Mouse (Mus musculus): ENCODE results near the gene Sycp2l.
"Not testable (repeated sequence)": the region's sequence is repeated elsewhere in the genome, so short reads cannot be mapped to it uniquely, and the experiment has no call there.

The Sycp2l gene

DNA sequence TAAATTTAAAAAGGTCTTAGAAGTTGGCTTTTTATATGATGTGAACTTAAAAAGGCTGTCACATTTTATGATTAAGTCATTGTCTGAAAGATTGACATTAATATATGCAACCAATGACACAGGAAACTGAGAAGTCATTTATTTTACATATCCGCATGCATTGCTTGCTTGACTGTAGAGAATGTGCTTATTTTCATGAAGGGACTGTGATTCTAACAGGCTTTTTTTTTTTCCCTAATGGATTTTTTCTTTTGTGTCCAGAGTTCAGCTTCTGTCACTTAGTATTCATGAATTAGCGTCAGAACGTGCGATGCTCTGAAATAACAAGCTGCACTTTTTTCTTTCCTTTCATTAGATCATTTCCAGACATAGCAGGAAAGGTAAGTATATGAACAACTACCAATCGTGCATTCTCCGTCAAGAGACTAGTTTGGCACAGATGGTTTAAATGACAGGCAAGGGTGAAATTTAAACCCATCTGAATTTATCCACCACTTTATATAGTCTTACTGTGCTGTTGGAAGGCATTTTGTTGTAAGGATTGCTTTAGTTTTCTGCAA is 9.6 kb downstream of the Sycp2l start:
- DNase-seq (ENCODE audit: low read depth, low spot score) = no peak

DNA sequence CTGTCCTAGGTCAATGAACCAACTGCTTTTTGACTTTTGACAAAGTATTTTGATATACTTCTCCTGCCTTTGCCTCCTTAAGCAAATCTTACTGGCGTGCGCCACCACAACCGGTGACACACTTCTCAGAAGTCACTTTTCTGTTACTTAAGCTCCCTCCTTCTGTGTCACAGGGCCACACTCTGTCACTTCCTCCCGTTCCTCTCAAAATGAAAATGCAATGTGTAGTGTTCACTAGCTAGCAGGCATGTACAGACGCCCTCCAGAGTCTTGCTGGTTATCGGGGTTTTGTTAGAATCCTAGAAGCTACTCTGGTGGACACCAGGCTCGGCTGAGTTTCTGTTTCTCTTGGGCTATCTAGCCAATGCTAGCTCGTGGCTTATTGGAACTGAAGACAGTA is 14.2 kb downstream of the Sycp2l start:
- no peak for DNase-seq (ENCODE audit: low read depth, low spot score)

DNA sequence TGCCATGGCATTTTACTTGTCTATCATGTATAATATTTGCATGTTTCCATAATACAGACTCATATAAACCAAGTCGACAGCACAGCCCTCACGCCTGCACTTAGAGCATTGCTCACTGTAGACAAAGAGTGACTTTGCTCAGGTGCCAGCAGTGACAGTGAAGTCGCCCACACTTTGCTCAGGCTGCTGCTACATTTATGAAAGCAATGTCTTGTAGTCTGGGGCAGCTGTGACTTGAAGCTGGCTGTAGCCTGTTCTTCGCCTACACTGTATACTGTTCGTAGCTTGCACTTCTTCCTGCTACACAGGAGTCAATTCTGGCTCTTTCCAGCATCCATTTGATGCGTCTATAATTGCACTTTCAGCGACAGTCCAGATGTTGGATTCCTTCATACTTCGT is 15.0 kb downstream of the Sycp2l start:
- no peak for DNase-seq (ENCODE audit: low read depth, low spot score)

DNA sequence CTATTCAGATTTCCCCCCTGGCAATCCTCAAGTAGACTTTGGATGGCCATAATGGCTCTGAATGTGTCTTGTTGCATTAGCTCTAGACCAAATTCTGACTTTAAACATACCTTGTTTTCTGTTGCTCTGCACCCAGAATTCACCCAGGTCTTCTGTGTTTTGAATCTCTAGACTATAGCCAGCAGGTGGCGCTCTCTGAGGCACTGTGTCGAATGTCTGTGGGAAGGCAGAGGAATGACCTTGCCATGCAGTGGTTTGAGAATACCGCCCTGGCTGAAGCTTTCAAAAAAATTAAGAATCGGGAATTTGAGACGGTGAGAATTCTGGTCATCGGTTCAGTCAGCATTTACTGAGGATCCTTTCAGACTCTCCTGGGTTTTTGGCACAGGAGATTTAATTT is 20.8 kb downstream of the Sycp2l start:
- peak; percentile 76 for DNase-seq (ENCODE audit: low read depth, low spot score)

DNA sequence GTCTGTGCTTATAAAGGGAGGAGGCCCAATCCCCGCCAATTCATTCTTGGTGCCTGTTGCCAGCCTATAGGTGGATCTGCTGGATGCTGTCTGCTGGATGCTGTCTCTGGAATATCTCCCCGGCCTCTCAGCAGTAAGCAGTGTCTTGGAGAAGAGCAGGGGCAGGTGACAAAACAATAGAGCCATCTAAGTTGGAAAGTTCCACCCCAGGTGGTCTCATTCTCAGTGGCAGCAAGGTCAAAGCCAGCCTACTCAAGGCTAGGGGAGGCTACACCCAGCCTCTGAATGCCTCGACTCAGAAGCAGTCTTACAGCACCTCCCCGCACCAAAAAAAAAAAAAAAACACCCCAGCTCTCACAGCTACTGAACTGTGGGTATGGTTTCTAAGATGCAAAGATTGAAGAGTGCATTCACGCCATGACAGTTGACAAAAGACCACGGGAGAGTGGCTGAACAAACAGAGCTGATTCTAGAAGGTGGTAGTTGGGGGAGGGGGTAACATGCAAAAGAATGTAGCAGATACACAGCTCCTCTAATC is 31.4 kb downstream of the Sycp2l start:
- DNase-seq (ENCODE audit: low read depth, low spot score) = no peak

DNA sequence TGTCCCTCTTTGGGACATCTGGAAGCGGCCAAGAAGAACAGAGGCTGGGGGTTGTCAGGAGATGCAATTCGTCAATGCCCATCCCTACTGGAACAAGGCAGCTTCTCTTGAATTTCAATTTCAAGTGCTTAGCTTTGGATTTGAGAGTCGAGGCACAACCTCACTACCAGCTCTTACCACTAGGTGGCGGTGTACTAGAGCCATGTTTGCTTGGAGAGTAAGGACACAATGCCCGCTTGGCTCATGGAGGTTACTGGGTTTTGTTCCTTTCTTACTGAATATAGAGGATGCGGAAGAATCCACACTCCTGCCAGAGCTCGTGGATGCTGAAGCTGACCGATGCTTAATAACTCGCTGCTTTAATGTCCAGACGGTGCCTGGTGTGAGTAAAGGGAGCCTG is 32.2 kb downstream of the Sycp2l start:
- peak; percentile 60 for DNase-seq (ENCODE audit: low read depth, low spot score)

DNA sequence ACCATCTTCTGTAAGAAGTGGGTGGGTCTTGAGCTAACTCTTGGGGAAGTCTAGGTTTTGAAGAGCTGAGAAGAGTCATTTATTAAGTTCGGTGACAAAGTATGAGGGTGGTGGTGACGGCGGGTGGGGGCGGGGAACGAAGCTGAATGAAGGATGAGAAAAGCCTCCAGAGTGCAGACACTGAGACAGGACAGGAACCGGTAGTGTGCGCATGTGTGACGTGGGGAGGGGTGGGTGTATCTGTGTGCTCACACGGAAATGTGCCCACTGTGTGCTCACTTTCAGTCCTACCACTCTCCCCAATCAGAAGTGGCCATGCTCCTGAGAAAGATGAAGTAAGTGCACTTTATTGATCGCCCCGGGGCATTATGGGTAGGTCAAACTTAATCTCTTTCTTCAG is 39.0 kb downstream of the Sycp2l start:
- no peak for DNase-seq (ENCODE audit: low read depth, low spot score)

DNA sequence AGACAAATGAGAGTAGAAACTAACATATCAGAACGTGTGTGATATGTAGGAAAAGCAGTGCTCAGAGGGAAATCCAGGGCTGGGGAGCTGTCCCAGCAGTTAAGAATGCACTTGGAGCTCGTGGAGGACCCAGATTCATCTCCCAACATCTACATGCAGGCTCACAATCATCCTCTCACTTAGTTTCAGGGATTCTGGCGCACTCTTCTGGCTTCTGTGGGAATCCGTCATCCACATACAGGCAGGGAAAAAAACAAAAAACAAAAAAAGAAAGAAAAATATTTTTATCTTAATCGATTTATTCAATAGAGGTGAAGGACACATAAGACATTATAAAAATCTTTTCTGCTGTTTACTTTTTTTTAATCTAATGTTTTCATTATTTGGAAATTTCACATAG is 44.3 kb downstream of the Sycp2l start:
- DNase-seq (ENCODE audit: low read depth, low spot score) = no peak

DNA sequence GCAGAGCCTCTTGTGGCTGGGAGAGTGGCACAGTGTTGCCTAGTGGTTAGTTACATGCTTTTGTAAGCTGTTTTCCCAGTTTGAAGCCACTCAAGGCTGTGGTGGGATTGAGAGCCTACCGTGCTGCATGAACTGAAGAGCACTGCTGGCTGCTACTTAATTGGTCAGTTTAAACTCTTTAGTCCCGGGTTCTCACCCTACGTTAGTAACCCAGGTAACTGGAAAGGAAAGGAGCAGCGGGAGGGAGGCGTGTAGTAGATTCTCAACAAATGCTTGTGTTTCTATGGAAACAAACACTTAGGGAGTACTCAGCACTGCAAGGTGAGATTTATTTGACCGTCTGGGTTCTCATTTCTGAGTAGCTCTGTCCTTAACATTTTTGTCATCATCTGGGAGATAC is 73.8 kb downstream of the Sycp2l start:
- DNase-seq (ENCODE audit: low read depth, low spot score) = no peak

DNA sequence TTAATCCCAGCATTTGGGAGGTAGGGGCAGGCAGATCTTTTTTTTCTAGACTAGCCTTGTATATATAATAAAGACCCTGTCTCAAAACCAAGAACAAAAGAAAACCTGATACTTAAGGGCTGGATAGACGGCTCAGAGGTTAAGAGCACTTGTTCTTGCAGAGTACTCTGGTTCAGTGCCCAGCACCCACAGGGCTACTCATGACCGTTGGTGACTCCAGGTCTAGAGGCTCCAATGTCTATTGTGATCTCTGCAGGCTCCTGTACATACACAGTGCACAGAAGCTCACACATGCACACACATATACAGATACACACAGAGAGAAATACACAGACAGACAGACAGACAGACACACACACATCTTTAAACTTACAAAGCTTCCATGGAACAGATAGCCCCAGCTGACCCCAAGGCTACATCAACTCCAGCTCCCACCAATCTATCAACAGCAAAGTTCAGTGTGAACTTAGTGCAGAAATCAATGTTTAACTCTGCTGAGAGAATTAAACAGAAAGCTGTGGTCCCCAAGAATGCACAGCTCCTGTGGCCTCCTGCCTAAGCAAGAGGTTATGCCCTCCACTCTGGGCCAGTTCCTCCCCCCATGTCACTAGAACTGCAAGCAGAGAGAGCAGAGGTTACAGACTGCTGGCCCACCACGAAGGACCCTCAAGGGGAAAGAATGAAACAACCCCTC is 81.7 kb downstream of the Sycp2l start:
- DNase-seq (ENCODE audit: low read depth, low spot score) = no peak

DNA sequence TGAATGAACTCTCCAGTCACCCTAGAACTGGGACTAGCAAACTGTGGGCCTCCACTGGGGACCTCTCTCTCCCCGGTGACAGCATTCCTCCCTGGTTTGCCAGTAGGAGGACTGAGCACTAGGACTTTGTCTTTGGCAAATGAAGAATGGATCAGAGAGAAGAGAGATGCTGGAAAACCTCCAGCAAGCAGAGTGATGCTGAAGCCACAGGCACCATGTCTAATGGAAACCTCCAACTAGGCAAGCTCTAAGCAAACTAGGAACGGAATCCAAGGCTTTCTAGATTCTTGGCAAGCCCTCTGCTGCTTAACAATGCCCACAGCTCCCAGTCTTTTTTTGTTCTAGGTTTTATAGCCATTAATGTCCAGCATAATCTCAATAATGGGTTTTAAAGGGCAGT is 86.8 kb downstream of the Sycp2l start:
- no peak for DNase-seq (ENCODE audit: low read depth, low spot score)

DNA sequence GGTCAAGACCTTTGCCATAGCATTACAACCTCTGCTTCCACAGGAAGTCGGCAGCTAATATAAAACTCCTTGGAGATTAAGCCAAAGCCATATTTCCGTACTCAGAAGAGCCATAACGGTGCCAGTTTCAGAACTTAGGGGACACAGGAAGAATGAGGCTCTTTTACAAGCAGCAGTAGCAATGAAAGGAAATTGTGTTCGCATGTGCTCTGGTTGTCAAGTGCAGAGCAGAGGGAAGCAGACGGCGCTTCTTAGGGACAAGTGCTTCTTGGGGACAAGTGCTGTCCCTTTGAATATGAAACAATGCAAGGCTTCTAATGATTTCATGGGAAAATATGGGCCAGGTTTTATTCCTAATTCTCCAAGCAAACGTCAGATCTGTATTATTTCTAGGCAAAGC is 89.2 kb downstream of the Sycp2l start:
- no peak for DNase-seq (ENCODE audit: low read depth, low spot score)

DNA sequence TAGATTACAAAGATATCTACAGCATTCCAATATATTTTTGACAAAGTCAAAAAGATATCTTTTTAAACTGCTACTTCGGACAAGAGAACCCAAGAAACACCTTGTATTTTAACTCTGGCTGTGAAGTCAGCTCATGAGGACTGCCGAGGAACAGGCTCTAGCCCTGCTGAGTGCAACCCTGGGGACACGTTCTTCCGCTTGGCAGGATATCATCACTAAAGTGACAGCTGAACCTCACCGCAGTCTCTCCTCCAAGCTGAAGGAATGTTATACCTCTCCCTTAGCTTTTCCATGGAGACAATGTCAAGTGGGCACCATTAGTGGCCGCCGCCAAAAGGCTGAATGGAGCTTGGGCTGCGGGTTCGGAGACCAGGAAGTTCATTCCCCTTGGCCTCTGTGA is 89.6 kb downstream of the Sycp2l start:
- DNase-seq (ENCODE audit: low read depth, low spot score) = no peak

DNA sequence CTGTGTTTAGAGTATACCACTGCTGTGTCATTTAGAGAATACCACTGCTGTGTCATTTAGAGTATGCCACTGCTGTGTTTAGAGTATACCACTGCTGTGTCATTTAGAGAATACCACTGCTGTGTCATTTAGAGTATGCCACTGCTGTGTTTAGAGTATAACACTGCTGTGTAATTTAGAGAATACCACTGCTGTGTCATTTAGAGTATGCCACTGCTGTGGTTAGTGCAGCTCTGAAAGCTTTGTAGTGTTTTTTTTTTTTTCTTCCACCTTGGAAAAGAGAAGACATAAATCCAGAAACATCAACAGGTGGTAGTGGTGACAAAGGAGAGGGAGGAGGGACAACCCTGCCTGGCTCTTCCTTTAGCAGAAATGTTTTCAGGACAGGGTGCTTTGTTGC is 91.5 kb downstream of the Sycp2l start:
- DNase-seq (ENCODE audit: low read depth, low spot score) = not testable (repeated sequence)

DNA sequence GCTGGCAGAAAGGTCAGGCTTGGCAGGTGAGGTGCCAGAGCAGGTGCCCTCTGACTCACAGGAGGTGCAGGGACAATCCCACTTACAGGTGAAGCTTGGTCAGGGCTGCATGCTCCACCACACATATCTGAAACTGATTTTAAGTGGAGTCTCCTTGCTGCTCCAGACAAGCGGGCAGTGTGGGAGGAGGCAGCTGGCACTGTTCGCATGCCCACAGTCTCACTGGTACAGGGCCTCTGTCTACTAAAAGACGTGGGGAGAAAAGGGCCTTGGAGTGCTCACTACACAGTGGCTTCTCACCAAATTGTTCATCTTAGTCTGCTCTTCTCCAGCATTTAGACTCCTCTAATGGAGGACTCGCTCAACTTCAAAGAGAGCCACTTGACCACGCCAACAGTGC is 92.1 kb downstream of the Sycp2l start:
- DNase-seq (ENCODE audit: low read depth, low spot score) = no peak

DNA sequence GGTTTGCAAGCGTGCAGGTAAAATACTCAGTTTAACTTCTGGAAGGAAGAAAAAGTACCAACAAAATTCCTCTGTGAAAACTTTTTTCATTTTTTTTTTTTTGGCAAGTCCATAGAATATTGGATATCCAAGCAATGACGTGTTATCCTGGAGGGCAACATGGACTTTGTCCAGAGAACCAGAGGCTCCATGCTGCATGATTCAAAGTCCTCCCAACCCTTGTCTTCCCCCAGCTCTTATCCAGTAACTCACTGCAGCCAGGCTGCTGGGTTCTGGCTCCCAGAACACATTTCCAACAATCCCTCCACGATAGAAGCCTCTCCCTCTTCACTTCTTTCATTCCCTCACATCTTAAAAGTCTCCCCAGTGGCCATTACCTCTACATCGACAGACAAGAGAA is 97.2 kb downstream of the Sycp2l start:
- DNase-seq (ENCODE audit: low read depth, low spot score) = no peak

DNA sequence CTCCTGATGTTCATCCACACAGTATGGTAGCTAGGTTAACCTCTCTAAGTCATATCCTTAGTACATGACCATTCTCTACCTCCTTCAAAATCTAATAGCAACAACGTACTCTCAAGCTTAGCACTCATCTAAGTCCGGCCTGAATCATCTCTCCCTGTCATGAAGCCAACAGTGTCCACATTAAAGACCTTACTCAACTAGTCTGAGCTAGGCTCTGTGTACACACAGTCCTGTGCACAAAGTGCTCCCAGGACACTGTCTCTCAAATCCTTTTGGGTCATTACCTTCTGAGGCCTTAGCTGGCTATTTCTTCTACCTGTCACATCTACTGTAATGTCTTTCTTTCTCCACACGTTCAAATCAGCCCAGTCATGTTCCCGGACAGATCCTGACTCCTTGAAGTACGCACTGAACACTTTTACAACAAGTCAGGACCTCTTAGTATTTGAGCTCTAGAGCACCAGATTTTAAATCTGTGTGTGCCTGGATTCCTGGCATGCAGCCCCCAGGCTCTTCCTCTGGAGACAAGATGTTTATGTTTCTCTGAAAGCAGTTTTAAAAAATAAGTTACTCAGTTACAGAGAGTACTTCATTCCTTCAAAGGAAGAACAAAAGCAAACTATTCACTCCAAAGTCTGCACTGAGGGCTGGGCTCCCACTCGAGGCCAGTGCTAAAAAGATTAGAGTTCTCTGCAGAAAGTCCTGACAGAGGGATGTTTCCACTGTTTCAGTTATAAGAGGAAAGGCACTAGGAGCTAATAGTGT is 98.6 kb downstream of the Sycp2l start:
- DNase-seq (ENCODE audit: low read depth, low spot score) = no peak

DNA sequence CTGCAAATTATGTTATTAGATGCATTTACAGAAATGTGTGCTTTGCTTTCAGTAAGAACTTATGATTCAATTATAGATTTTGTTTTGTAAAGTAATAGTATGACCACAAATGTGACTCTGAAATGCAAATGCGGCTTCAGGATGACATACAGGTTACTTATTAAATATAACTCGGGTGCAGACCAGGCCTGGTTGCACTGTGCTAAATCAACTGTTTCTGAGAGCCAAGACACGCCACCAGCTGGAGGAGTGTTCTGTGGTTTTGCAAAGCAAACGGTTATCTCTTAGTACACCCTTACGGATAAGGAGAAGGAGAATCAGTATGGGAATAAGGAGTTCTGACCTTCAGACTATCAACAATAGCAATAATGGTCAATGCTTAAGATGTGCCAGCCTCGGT is 101.6 kb downstream of the Sycp2l start:
- DNase-seq (ENCODE audit: low read depth, low spot score) = no peak

DNA sequence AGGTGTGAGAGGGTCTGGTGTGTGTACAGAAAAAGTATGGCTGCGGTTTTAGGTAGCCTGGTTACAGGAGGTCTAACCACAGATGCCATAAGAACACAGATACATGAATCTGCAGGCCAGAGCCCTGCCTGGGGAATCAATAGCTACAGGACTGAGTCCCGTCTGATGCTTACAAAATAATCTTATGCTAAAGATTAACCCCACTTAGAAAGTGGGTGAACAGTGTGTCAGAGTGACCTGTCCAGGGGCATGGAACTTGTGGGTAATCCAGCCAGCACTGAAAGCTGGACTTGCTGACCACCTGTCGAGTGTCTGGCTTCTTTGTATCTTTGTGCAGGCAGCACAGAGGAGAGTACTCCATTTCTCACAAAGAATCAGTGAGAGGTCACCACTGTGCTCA is 102.1 kb downstream of the Sycp2l start:
- DNase-seq (ENCODE audit: low read depth, low spot score) = peak; percentile 37

DNA sequence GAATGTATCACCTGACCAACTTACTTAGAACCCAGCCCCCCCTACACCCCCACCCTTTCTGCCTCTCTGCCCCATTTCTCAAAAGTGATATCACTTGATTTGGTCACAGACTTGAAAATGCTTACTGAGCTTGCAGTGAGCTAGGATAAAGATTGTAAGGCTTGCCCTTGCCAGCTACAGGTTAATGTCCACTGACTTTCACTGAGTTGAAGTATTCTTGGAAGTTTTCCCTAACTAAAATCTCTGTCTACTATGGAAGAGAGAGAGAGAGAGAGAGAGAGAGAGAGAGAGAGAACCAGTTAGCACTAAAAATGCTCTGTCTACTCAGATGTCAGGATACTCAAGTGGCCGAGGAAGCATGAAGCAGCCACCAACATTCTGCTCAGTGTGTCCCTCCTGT is 104.9 kb downstream of the Sycp2l start:
- DNase-seq (ENCODE audit: low read depth, low spot score) = no peak

DNA sequence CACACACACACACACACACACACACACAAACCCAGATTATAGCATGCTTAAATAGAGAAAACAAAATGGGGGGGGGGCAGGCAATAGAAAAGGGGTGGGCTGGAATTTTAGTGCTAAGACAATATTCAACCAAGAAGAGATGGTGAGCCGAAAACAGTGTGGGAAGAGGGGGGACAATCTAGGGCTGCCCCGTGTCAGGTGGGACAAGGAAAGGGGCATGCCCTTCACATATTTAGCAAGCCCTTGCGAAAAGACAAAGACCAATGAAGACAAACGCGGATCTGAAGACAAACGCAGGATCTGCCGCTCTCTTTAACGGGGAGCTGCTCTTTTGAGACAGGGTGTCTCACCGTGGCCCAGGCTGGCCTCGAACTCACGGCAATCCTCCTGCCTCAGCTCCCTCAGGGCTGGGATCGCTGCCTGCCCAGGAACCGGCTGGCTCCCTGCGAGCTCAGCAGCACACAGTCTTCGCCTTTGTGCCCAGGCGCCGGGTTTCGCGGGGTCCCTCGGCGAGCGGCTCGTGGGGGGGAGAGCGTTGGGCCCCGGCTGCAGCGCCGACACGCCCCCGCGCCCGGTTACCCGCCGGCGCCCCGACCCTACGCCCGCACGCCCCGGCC is 105.7 kb downstream of the Sycp2l start:
- no peak for DNase-seq (ENCODE audit: low read depth, low spot score)

DNA sequence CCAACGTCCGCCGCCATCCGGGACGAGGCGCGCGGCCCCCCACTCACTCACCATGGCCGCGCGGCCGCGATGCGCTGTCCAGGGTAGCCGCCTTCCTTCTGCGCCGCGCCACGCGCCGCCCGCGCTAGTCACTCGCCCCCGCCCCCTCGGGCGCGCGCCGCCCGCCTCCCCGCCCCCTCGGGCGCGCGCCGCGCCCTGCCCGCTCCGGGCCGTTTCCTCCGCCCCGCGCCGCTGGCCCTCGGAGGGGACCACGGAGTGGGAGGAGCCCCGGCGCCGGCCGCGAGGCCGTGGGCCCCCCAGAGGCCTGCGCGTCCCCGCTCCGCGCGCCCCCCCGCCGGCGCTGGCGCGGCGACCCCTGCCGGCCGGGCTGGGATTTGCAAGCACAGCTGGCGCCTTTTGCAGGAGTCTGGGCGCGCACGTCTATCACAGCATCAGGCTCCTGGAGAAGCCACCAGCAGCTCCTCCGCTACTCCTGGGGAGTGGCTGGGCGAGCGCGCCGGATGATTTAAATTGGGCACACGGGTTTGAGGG is 106.3 kb downstream of the Sycp2l start, which contains the start of gene Elovl2:
TSS of gene Elovl2 (minus strand) at position 102 of the 531 bp plus-strand sequence.
- peak; percentile 84 for DNase-seq (ENCODE audit: low read depth, low spot score)
